In genomic region chr5:74208438-74208837, GRCm38 (mm10) we compare ENCODE assay signal across 22 mouse cellular contexts. TPM values are rescaled to one million over a fixed set of nuclear protein-coding genes. Genes with fewer than 3 reads are reported as not detected.
DNase-seq lines count a peak whose midpoint lies in the region; ATAC-seq lines count a peak whose summit lies in the region.
"Had no signal": no experiment of that assay in that cellular context is flagged by ENCODE, and none has a peak within 500 bp of the region (broad histone marks: within the 10 kb centered on the region; RNA-seq: fewer than 3 reads in every experiment).

No protein-coding gene starts in this region.

- peak; percentile 47; the same call in 1 of the 2 replicates for ATAC-seq in heart, embryonic 11.5 days (replicated peaks; ENCODE audit: insufficient number of reproducible peaks, low FRiP score, low TSS enrichment)
- no peak for ATAC-seq in hindbrain, embryonic 11.5 days (ENCODE audit: low FRiP score)
- ATAC-seq in limb, embryonic 12.5 days (ENCODE audit: insufficient number of reproducible peaks, insufficient read depth, low FRiP score, low TSS enrichment, low read depth): no peak
- ATAC-seq: forebrain, postnatal 0 days; liver, embryonic 12.5 days had no signal

- DNase-seq in heart, postnatal 14 days: no peak
- no peak for DNase-seq in hindbrain, embryonic 10.5 days (ENCODE audit: low spot score)
- DNase-seq in hindbrain, embryonic 11.5 days (ENCODE audit: low spot score): no peak
- DNase-seq in embryonic facial prominence, embryonic 10.5 days (ENCODE audit: low spot score): no peak
- DNase-seq in adrenal gland, postnatal 14 days: no peak
- no peak for DNase-seq in retina, postnatal 1 day
- DNase-seq: adrenal gland, adult 8-10 months; cerebellum, adult 9-10 months; forebrain, postnatal 0 days; kidney, adult 2 months; kidney, postnatal 14 days; left cerebral cortex, postnatal 4 days; lung, adult 2 months; lung, postnatal 4 days; right cerebral cortex, adult 18-20 months; thymus, postnatal 25 days had no signal

- H3K27me3 ChIP-seq in heart, embryonic 11.5 days (ENCODE audit: control insufficient read depth, insufficient read depth, low read length): no peaks in the 10 kb centered on the region
- H3K27me3 ChIP-seq in hindbrain, embryonic 10.5 days (ENCODE audit: insufficient read depth, poor library complexity, severe bottlenecking): peaks cover 4% of the 10 kb centered on the region; the same call in 1 of the 2 replicates
- no peaks in the 10 kb centered on the region for H3K27me3 ChIP-seq in hindbrain, embryonic 11.5 days (ENCODE audit: control insufficient read depth, insufficient read depth, low read length)
- no peaks in the 10 kb centered on the region; the same call in 1 of the 2 replicates for H3K27me3 ChIP-seq in embryonic facial prominence, embryonic 10.5 days (replicated peaks; ENCODE audit: low read depth, poor library complexity, severe bottlenecking)
- H3K27me3 ChIP-seq in limb, embryonic 12.5 days: no peaks in the 10 kb centered on the region
- H3K27me3 ChIP-seq: embryonic facial prominence, embryonic 13.5 days; hindbrain, embryonic 15.5 days; liver, embryonic 12.5 days had no signal

- 9% methylated on average over 7 of the region's 7 CpGs for WGBS in heart, embryonic 11.5 days (ENCODE audit: insufficient replicate concordance)
- WGBS in hindbrain, embryonic 10.5 days: 63% methylated on average over 7 of the region's 7 CpGs
- WGBS in hindbrain, embryonic 11.5 days: 66% methylated on average over 7 of the region's 7 CpGs
- 49% methylated on average over 7 of the region's 7 CpGs for WGBS in embryonic facial prominence, embryonic 10.5 days
- whole genome bisulfite sequencing in limb, embryonic 12.5 days: 45% methylated on average over 7 of the region's 7 CpGs

- peak overlapping the region; percentile 12 for H3K9ac ChIP-seq in heart, embryonic 11.5 days (ENCODE audit: low read depth, low read length)
- H3K9ac ChIP-seq in hindbrain, embryonic 11.5 days (ENCODE audit: low read depth, low read length): no peak overlapping the region
- no peak overlapping the region for H3K9ac ChIP-seq in limb, embryonic 12.5 days (replicated peaks)
- H3K9ac ChIP-seq: embryonic facial prominence, embryonic 13.5 days; forebrain, postnatal 0 days; hindbrain, embryonic 15.5 days; liver, embryonic 12.5 days had no signal

- H3K4me1 ChIP-seq in heart, embryonic 11.5 days (ENCODE audit: control insufficient read depth, insufficient read depth, low read length): peaks cover 52% of the 10 kb centered on the region
- H3K4me1 ChIP-seq in hindbrain, embryonic 10.5 days (replicated peaks): peaks cover 36% of the 10 kb centered on the region
- no peaks in the 10 kb centered on the region for H3K4me1 ChIP-seq in hindbrain, embryonic 11.5 days (replicated peaks; ENCODE audit: control insufficient read depth, insufficient read depth, low read length)
- H3K4me1 ChIP-seq in embryonic facial prominence, embryonic 10.5 days: peaks cover 50% of the 10 kb centered on the region
- peaks cover 49% of the 10 kb centered on the region for H3K4me1 ChIP-seq in limb, embryonic 12.5 days (replicated peaks)
- H3K4me1 ChIP-seq: hindbrain, embryonic 15.5 days; liver, embryonic 12.5 days had no signal

- no peaks in the 10 kb centered on the region for H3K36me3 ChIP-seq in heart, embryonic 11.5 days (ENCODE audit: control insufficient read depth, insufficient read depth, low read length)
- H3K36me3 ChIP-seq in hindbrain, embryonic 10.5 days: no peaks in the 10 kb centered on the region
- no peaks in the 10 kb centered on the region for H3K36me3 ChIP-seq in hindbrain, embryonic 11.5 days (ENCODE audit: control insufficient read depth, insufficient read depth, low read length)
- no peaks in the 10 kb centered on the region for H3K36me3 ChIP-seq in embryonic facial prominence, embryonic 10.5 days (replicated peaks)
- H3K36me3 ChIP-seq in limb, embryonic 12.5 days: no peaks in the 10 kb centered on the region
- H3K36me3 ChIP-seq: embryonic facial prominence, embryonic 13.5 days; hindbrain, embryonic 15.5 days; liver, embryonic 12.5 days had no signal

- H3K4me3 ChIP-seq in heart, embryonic 11.5 days (ENCODE audit: low read depth, low read length): no peak overlapping the region
- H3K4me3 ChIP-seq in hindbrain, embryonic 10.5 days: no peak overlapping the region
- H3K4me3 ChIP-seq in hindbrain, embryonic 11.5 days (ENCODE audit: low read depth, low read length): no peak overlapping the region
- H3K4me3 ChIP-seq in embryonic facial prominence, embryonic 10.5 days: no peak overlapping the region
- no peak overlapping the region for H3K4me3 ChIP-seq in limb, embryonic 12.5 days (replicated peaks)
- H3K4me3 ChIP-seq: embryonic facial prominence, embryonic 13.5 days; hindbrain, embryonic 15.5 days; liver, embryonic 12.5 days had no signal

- H3K9me3 ChIP-seq in heart, embryonic 11.5 days (replicated peaks; ENCODE audit: control insufficient read depth, low read length): no peaks in the 10 kb centered on the region
- peaks cover 1% of the 10 kb centered on the region; the same call in 1 of the 2 replicates for H3K9me3 ChIP-seq in hindbrain, embryonic 10.5 days
- H3K9me3 ChIP-seq in hindbrain, embryonic 11.5 days (ENCODE audit: control insufficient read depth, low read length): no peaks in the 10 kb centered on the region
- no peaks in the 10 kb centered on the region for H3K9me3 ChIP-seq in embryonic facial prominence, embryonic 10.5 days
- no peaks in the 10 kb centered on the region for H3K9me3 ChIP-seq in limb, embryonic 12.5 days
- H3K9me3 ChIP-seq: embryonic facial prominence, embryonic 13.5 days; hindbrain, embryonic 15.5 days; liver, embryonic 12.5 days had no signal

- peak overlapping the region; percentile 68 for H3K27ac ChIP-seq in heart, embryonic 11.5 days (ENCODE audit: low read depth, low read length)
- peak overlapping the region; percentile 16; the same call in 1 of the 2 replicates for H3K27ac ChIP-seq in hindbrain, embryonic 10.5 days
- H3K27ac ChIP-seq in hindbrain, embryonic 11.5 days (ENCODE audit: low read depth, low read length): no peak overlapping the region
- peak overlapping the region; percentile 60; the same call in 1 of the 2 replicates for H3K27ac ChIP-seq in embryonic facial prominence, embryonic 10.5 days (replicated peaks)
- H3K27ac ChIP-seq in limb, embryonic 12.5 days: 0 out of 2 replicates have a peak overlapping the region, but pooled peaks have one; percentile 53
- H3K27ac ChIP-seq: hindbrain, embryonic 15.5 days; liver, embryonic 12.5 days had no signal

- H3K4me2 ChIP-seq in heart, embryonic 11.5 days: no peak overlapping the region
- no peak overlapping the region for H3K4me2 ChIP-seq in hindbrain, embryonic 11.5 days (replicated peaks; ENCODE audit: low read depth, low read length)
- H3K4me2 ChIP-seq in limb, embryonic 12.5 days: no peak overlapping the region
- H3K4me2 ChIP-seq: embryonic facial prominence, embryonic 13.5 days; hindbrain, embryonic 15.5 days; liver, embryonic 12.5 days; midbrain, embryonic 11.5 days had no signal

- intact Hi-C loops in heart, postnatal 14 days (cut with DNase I): no loop called here

RNA-seq across cellular contexts. Expression of gene Rasl11b, which starts 13.4 kb away (rescaled TPM):
- polyA plus RNA-seq in heart, embryonic 11.5 days (2014; fragmentation: Nextera tagmentation; extraction: Ambion mirVana): 75.9 and 87.0 TPM in 2 replicates
- 10 to 100 TPM; 27.7 to 33.0 TPM for total RNA-seq in heart, postnatal 14 days (2021)
- 30.5 and 32.7 TPM in 2 replicates for polyA plus RNA-seq in hindbrain, embryonic 10.5 days (2016; fragmentation: Nextera tagmentation; extraction: Ambion mirVana)
- 30.1 and 33.4 TPM in 2 replicates for polyA plus RNA-seq in hindbrain, embryonic 11.5 days (2014; fragmentation: Nextera tagmentation; extraction: Ambion mirVana)
- 46.3 and 58.0 TPM in 2 replicates for polyA plus RNA-seq in embryonic facial prominence, embryonic 10.5 days (2016; fragmentation: Nextera tagmentation; extraction: Ambion mirVana)
- 156 and 176 TPM in 2 replicates for polyA plus RNA-seq in limb, embryonic 12.5 days (2016; fragmentation: Nextera tagmentation; extraction: Ambion mirVana)
- total RNA-seq in adrenal gland, postnatal 14 days (2021): 16.0 and 17.8 TPM in 2 replicates
